Mouse (Mus musculus): ENCODE measurements at regions not wholly inside any gene's neighbourhood (a gene's known extent, or its start where the extent isn't known, plus 50 kb on each side); places are given as distances from the start of the nearest gene placed in this dataset.

DNA sequence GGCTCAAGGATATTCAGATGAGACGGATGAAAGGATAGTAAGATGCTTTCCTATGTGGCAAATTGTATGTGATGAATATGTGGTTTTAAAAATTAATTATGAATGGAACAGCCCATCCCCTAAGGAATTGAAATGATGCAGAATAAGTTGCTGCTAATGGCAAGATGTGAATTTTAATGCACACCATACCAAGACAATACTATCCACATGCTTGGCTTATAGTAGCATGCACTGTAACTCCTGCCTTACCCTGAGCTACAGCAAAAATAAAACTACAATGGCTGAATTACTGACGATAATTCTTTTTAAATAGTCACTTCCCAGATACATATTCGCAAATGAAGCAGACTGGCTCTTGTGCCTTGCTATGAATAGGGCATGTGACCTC, 699.4 kb downstream of the 1700064H15Rik start:
- H3K9ac ChIP-seq (ENCODE audit: low read depth, low read length): no peak overlapping the region
- ATAC-seq (ENCODE audit: low read depth): no peak
- no peak for DNase-seq (ENCODE audit: low spot score)
- H3K9me3 ChIP-seq (ENCODE audit: control insufficient read depth, low read length): no peaks in the 10 kb centered on the region
- no peak overlapping the region for H3K4me3 ChIP-seq (ENCODE audit: low read depth, low read length)
- H3K4me2 ChIP-seq (ENCODE audit: low read depth, low read length): no peak overlapping the region
- H3K27me3 ChIP-seq (replicated peaks; ENCODE audit: control insufficient read depth, insufficient read depth, low read length): no peaks in the 10 kb centered on the region
- no peaks in the 10 kb centered on the region for H3K4me1 ChIP-seq (ENCODE audit: control insufficient read depth, insufficient read depth, low read length)
- H3K36me3 ChIP-seq (ENCODE audit: control insufficient read depth, insufficient read depth, low read length): no peaks in the 10 kb centered on the region
- no peak overlapping the region for H3K27ac ChIP-seq (replicated peaks; ENCODE audit: low read depth, low read length)
- WGBS: 83% methylated on average over 3 of the region's 3 CpGs

DNA sequence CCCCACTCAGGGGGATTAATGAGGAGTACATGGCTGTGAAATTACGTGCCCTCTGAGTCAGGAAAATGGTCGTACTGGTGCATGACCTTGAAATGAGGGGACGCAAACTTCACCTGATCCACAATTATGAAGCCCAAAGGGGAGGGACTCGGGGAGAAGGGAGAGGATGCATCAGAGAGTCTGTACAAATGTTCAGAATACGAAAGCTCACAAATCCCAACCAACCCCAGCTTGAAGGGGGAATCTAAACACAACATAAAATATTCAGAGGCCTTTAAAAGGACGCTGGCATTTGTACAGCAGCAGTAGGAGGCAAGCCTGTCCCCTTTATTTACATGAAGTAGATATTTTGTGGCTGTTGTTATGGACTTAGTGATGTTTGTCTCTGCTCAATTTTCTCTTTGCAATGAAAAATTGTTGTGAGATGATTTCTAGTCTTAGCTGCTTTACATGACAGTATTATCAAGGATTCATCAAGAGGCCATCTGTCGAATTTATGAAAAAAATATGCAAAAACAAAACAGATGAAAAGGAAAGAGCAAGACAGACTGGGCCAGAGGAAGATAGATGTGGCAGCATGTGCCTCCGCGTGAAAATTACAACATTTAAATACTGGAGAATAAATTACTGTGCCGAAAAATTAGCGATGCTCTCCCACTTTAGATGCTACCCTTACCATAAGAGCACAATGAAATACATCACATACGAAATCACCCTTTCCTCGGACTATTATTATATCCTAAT, 695.3 kb downstream of the 1700064H15Rik start:
- Histone ChIP-seq H3K4me1 (ENCODE audit: control insufficient read depth, insufficient read depth, low read length) (no peaks in the 10 kb centered on the region), H3K27me3 (replicated peaks; ENCODE audit: control insufficient read depth, insufficient read depth, low read length) (no peaks in the 10 kb centered on the region), H3K4me3 (ENCODE audit: low read depth, low read length) (no peak overlapping the region), H3K9ac (ENCODE audit: low read depth, low read length) (no peak overlapping the region), H3K9me3 (ENCODE audit: control insufficient read depth, low read length) (no peaks in the 10 kb centered on the region), H3K4me2 (ENCODE audit: low read depth, low read length) (no peak overlapping the region), H3K36me3 (ENCODE audit: control insufficient read depth, insufficient read depth, low read length) (no peaks in the 10 kb centered on the region), H3K27ac (replicated peaks; ENCODE audit: low read depth, low read length) (no peak overlapping the region)
- 72% methylated on average over 13 of the region's 13 CpGs for WGBS
- ATAC-seq (ENCODE audit: low read depth) (no peak), DNase-seq (ENCODE audit: low spot score) (no peak)

DNA sequence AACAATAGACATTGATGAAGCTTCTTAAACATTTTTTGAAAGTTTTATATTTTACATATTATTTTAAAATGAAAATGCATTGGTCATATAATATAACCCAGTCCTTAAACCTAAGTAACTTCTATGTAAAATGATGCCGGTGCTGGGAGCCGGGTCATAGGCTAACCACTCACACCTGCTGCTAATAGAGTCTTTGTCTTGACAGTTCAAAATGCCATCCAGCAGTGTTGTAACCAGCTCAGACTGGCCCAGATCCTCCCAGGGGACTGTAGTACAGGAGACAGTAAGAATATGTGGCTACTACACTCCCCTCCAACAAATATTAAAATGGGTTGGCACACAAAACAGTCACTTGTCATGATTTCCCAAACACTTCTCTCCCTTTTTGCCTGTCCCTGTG, 693.6 kb downstream of the 1700064H15Rik start:
- Histone ChIP-seq H3K4me3 (ENCODE audit: low read depth, low read length) (no peak overlapping the region), H3K9me3 (ENCODE audit: control insufficient read depth, low read length) (no peaks in the 10 kb centered on the region), H3K27ac (replicated peaks; ENCODE audit: low read depth, low read length) (no peak overlapping the region), H3K9ac (ENCODE audit: low read depth, low read length) (no peak overlapping the region), H3K4me1 (ENCODE audit: control insufficient read depth, insufficient read depth, low read length) (no peaks in the 10 kb centered on the region), H3K36me3 (ENCODE audit: control insufficient read depth, insufficient read depth, low read length) (no peaks in the 10 kb centered on the region), H3K27me3 (replicated peaks; ENCODE audit: control insufficient read depth, insufficient read depth, low read length) (no peaks in the 10 kb centered on the region), H3K4me2 (ENCODE audit: low read depth, low read length) (no peak overlapping the region)
- 48% methylated on average over 2 of the region's 2 CpGs for WGBS
- ATAC-seq (ENCODE audit: low read depth) (no peak), DNase-seq (ENCODE audit: low spot score) (no peak)

DNA sequence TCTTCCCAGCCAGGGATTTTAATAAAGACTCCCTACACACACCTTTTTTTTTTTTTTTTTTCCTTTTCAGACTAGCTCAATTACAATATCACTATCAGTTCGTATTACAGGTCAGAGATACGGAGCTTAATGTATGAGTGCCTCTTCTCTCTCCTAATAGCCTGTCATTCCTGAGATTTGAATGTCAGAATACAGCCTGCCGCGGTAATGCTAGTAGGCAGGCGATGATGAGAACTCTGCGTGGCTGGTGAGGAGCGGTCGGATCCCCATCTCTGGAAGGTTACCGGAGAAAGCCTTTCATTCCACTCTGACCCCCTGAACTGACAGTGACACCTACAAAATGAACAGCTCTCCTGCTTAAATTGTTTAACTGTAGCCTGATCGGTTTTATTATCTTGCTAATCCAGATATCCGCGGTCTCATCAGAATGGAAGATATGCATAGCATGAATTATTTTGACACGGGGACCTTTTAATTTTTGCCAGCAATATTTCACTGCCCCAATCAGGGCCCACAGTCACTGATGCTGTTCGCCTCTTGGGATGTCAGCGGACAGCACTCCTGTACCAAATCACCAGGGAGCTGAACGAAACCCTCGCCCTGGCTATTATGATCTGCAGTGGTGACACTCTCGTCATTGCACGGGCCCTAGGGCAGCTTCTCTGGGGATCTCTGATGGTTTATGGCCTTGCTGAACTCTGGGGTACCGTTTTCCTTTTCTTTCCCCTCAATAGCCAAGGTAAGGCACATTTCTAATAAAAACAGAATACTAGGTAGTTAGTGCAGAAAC, 690.9 kb downstream of the 1700064H15Rik start:
- no peaks in the 10 kb centered on the region for H3K27me3 ChIP-seq (replicated peaks; ENCODE audit: control insufficient read depth, insufficient read depth, low read length)
- H3K4me1 ChIP-seq (ENCODE audit: control insufficient read depth, insufficient read depth, low read length): peaks cover 5% of the 10 kb centered on the region
- H3K4me2 ChIP-seq (ENCODE audit: low read depth, low read length): no peak overlapping the region
- no peaks in the 10 kb centered on the region for H3K9me3 ChIP-seq (ENCODE audit: control insufficient read depth, low read length)
- DNase-seq (ENCODE audit: low spot score) (no peak), ATAC-seq (ENCODE audit: low read depth) (no peak)
- 78% methylated on average over 20 of the region's 20 CpGs for WGBS
- no peak overlapping the region for H3K27ac ChIP-seq (replicated peaks; ENCODE audit: low read depth, low read length)
- no peaks in the 10 kb centered on the region for H3K36me3 ChIP-seq (ENCODE audit: control insufficient read depth, insufficient read depth, low read length)
- no peak overlapping the region for H3K9ac ChIP-seq (ENCODE audit: low read depth, low read length)
- H3K4me3 ChIP-seq (ENCODE audit: low read depth, low read length): no peak overlapping the region

DNA sequence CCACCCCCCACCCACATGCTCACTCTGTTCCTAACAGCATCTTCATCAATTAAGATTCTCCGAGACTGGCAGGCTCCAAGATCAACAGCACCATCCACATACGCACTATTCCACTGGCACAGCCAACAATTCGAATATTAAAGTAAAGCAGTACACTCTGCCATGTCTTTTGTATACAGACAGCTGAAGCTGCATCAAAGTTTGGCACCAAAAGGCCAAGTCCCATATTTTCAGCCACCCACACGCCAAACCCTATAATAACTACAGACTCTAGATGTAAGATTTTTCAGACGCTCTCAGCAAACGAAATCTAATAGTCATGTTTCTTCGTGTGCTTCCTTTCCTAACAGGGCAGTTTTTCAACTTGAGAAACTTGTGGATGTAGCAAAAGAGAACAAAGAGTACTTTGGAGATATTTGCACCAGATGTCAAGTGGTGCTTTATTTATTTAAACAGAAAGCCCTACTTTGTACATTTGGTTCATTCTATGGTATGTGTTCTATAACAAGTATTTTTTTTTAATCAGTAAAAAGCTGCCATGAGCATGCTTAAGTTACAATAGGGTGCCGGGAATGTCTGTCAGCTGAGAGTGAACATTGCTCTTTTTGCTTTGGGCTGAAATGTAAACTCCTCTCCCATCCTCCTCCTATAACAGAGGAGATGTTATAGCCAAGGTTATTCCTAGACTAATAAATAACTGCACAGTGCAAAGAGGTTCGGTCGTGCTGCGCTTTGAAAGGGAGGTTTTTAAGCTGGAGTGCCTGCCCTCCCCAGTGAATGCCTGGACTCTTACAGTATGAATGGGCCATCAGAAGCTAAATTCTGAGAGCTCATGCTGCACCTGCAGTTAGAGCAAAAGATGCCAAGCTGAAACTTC, 686.9 kb downstream of the 1700064H15Rik start:
- H3K9ac ChIP-seq (ENCODE audit: low read depth, low read length): no peak overlapping the region
- no peak overlapping the region for H3K27ac ChIP-seq (replicated peaks; ENCODE audit: low read depth, low read length)
- no peaks in the 10 kb centered on the region for H3K9me3 ChIP-seq (ENCODE audit: control insufficient read depth, low read length)
- WGBS: 55% methylated on average over 11 of the region's 11 CpGs
- no peaks in the 10 kb centered on the region for H3K36me3 ChIP-seq (ENCODE audit: control insufficient read depth, insufficient read depth, low read length)
- no peaks in the 10 kb centered on the region for H3K27me3 ChIP-seq (replicated peaks; ENCODE audit: control insufficient read depth, insufficient read depth, low read length)
- H3K4me2 ChIP-seq (ENCODE audit: low read depth, low read length): no peak overlapping the region
- no peak overlapping the region for H3K4me3 ChIP-seq (ENCODE audit: low read depth, low read length)
- ATAC-seq (ENCODE audit: low read depth) (no peak), DNase-seq (ENCODE audit: low spot score) (peak; percentile 2)
- peaks cover 5% of the 10 kb centered on the region for H3K4me1 ChIP-seq (ENCODE audit: control insufficient read depth, insufficient read depth, low read length)

DNA sequence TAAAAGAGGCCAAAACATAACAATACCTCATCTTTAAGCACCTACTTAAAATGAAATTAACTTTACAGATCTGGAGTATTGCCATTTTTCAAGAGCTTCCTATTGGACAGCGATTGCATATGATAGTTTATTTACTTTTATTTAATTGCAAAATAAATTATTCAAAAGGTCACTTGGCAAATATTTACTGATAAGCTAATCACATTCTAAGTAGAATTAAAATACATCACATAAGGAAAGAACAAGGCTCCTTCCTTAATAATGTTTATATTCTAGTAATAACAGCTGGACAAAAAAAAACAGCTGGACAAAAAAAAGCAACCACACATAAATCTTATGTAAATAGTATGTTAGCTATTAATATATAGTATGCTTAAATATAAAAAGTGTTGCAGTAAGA, 668.1 kb downstream of the 1700064H15Rik start:
- Histone ChIP-seq H3K27ac (replicated peaks; ENCODE audit: low read depth, low read length) (no peak overlapping the region), H3K4me1 (ENCODE audit: control insufficient read depth, insufficient read depth, low read length) (no peaks in the 10 kb centered on the region), H3K9ac (ENCODE audit: low read depth, low read length) (no peak overlapping the region), H3K4me2 (ENCODE audit: low read depth, low read length) (no peak overlapping the region), H3K4me3 (ENCODE audit: low read depth, low read length) (no peak overlapping the region), H3K9me3 (ENCODE audit: control insufficient read depth, low read length) (no peaks in the 10 kb centered on the region), H3K27me3 (replicated peaks; ENCODE audit: control insufficient read depth, insufficient read depth, low read length) (no peaks in the 10 kb centered on the region), H3K36me3 (ENCODE audit: control insufficient read depth, insufficient read depth, low read length) (no peaks in the 10 kb centered on the region)
- 84% methylated on average over 1 of the region's 1 CpGs for WGBS
- ATAC-seq (ENCODE audit: low read depth) (no peak), DNase-seq (ENCODE audit: low spot score) (no peak)

DNA sequence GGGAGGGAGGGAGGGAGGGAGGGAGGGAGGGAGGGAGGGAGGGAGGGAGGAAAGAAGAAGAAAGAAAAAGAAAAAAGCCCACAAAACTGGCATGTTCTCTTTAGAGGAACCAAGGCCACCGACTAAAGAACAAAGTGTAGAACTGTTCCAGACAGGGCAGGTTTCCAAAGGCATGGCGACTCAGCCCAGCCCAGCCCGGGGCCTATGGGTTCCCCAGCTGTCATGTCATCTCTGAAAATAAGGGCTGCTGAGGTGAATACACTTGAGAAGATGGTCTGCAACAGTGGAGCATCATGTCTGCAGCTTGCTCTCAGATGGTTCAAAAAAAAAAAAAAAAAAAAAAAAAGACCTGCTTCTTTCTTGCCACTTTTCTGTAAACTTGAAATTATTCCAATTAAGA, 639.8 kb downstream of the 1700064H15Rik start:
- H3K27ac ChIP-seq (replicated peaks; ENCODE audit: low read depth, low read length): no peak overlapping the region
- no peaks in the 10 kb centered on the region for H3K27me3 ChIP-seq (replicated peaks; ENCODE audit: control insufficient read depth, insufficient read depth, low read length)
- H3K9ac ChIP-seq (ENCODE audit: low read depth, low read length): no peak overlapping the region
- H3K4me2 ChIP-seq (ENCODE audit: low read depth, low read length): no peak overlapping the region
- 86% methylated on average over 3 of the region's 3 CpGs for WGBS
- no peaks in the 10 kb centered on the region for H3K9me3 ChIP-seq (ENCODE audit: control insufficient read depth, low read length)
- H3K4me1 ChIP-seq (ENCODE audit: control insufficient read depth, insufficient read depth, low read length): no peaks in the 10 kb centered on the region; the same call in 1 of the 2 replicates
- no peak overlapping the region for H3K4me3 ChIP-seq (ENCODE audit: low read depth, low read length)
- ATAC-seq (ENCODE audit: low read depth) (no peak), DNase-seq (ENCODE audit: low spot score) (no peak)
- no peaks in the 10 kb centered on the region for H3K36me3 ChIP-seq (ENCODE audit: control insufficient read depth, insufficient read depth, low read length)

DNA sequence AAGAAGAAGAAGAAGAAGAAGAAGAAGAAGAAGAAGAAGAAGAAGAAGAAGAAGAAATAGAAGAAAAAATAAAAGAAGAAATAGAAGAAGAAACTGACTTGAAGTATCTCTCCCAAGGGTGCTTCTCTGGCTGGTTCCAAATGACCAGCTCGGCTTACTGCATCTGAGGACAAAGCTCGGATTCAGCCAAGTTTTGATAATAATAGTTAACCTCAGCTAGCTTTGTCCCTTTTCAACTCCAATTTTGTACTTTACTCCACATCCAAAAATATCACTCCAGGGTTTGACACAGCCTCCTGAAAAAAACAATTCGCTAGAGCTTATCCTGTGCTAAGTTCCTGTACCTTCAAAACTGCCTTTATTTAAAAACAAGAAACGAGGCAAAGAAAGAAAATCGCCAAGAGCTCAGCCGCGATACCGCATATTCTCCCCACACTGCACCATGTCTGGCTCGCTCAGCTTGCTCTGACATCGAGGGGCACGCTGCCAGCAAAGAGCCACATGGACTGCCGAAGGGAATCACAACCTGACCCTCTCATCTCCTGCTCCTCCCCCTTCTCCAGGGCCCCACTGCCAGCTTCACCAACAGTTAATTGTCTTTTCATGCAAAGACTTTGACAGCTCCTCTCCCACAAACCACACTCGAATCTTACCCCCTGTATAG, 638.8 kb downstream of the 1700064H15Rik start:
- H3K27me3 ChIP-seq (replicated peaks; ENCODE audit: control insufficient read depth, insufficient read depth, low read length): no peaks in the 10 kb centered on the region
- H3K4me3 ChIP-seq (ENCODE audit: low read depth, low read length): no peak overlapping the region
- WGBS: 48% methylated on average over 13 of the region's 13 CpGs
- no peak overlapping the region for H3K9ac ChIP-seq (ENCODE audit: low read depth, low read length)
- H3K36me3 ChIP-seq (ENCODE audit: control insufficient read depth, insufficient read depth, low read length): no peaks in the 10 kb centered on the region
- ATAC-seq (ENCODE audit: low read depth): no peak
- no peaks in the 10 kb centered on the region for H3K9me3 ChIP-seq (ENCODE audit: control insufficient read depth, low read length)
- peak; percentile 39 for DNase-seq (ENCODE audit: low spot score)
- H3K27ac ChIP-seq (replicated peaks; ENCODE audit: low read depth, low read length): no peak overlapping the region
- H3K4me1 ChIP-seq (ENCODE audit: control insufficient read depth, insufficient read depth, low read length): no peaks in the 10 kb centered on the region; the same call in 1 of the 2 replicates
- H3K4me2 ChIP-seq (ENCODE audit: low read depth, low read length): peak overlapping the region; percentile 23; the same call in 1 of the 2 replicates
